Mouse (Mus musculus) stomach, postnatal 0 days (tissue): ENCODE results near the gene Yes1.

Experiments used
- CTCF ChIP-seq: IDR thresholded peaks from 2 replicates; pipeline ENCODE4 v1.5.1; 2016; ENCODE audit warnings: antibody characterized with exemption, low read depth, mild to moderate bottlenecking, moderate library complexity
- EP300 ChIP-seq: optimal IDR thresholded peaks from 2 replicates; pipeline ENCODE3; 2016; ENCODE audit warnings: antibody characterized with exemption

- no peak for TF ChIP-seq CTCF
- no peak for TF ChIP-seq EP300
Observed at GRCm38 (mm10) chr5:32721316-32721715, 110.3 kb downstream of the Yes1 start.
